Mouse (Mus musculus): ENCODE data around the gene Olfr204.

- TF ChIP-seq GABPA (IDR thresholded peaks at IDR 0.05; ENCODE audit: insufficient replicate concordance, low read depth, low read length) (no peak), ZC3H11A (IDR thresholded peaks at IDR 0.05; ENCODE audit: low read depth, low read length) (no peak), CTCF (conservative IDR thresholded peaks at IDR 0.05 in 1 of 2, IDR thresholded peaks at IDR 0.05 in 1 of 2; ENCODE audit: low read depth in 2 of 2, low read length in 2 of 2) (no peak), POLR2A (IDR thresholded peaks at IDR 0.05; ENCODE audit: low read depth, low read length) (no peak), EP300 (IDR thresholded peaks at IDR 0.05; ENCODE audit: low read length) (no peak), JUND (conservative IDR thresholded peaks at IDR 0.05; ENCODE audit: low read depth, low read length) (no peak), USF1 (IDR thresholded peaks at IDR 0.05; ENCODE audit: low read depth, low read length) (no peak), JUN (IDR thresholded peaks at IDR 0.05; ENCODE audit: insufficient read depth, low read depth, low read length) (no peak), ELF1 (IDR thresholded peaks at IDR 0.05; ENCODE audit: low read depth, low read length) (no peak), NELFE (IDR thresholded peaks at IDR 0.05; ENCODE audit: low read depth, low read length) (no peak), KAT2A (IDR thresholded peaks at IDR 0.05; ENCODE audit: insufficient replicate concordance, low read length) (no peak), ZKSCAN1 (IDR thresholded peaks at IDR 0.05; ENCODE audit: borderline replicate concordance, low read depth, low read length) (no peak)
Measured at GRCm38 (mm10) chr16:59298581-59298980, 19.5 kb downstream of the Olfr204 start, which contains the start of gene Olfr203.
